Mouse (Mus musculus): ENCODE data around the gene C2cd5.

GRCm38 (mm10) chr6:143020647-143021046 lies 79.3 kb downstream of the C2cd5 start:
- TF ChIP-seq CTCF (IDR thresholded peaks at IDR 0.05; ENCODE audit: insufficient read depth, low read depth, low read length), result no peak
- TF ChIP-seq POLR2A (IDR thresholded peaks at IDR 0.05; ENCODE audit: insufficient read depth, low read depth, low read length), result no peak

Measured in olfactory bulb, adult 2 months (tissue).